Mouse (Mus musculus) adrenal gland, postnatal 4 days (tissue): ENCODE measurements around the gene Spata2l. TPM values are rescaled to one million over a fixed set of nuclear protein-coding genes. Genes with fewer than 3 reads are reported as not detected.
"Not testable (repeated sequence)": the region's sequence is repeated elsewhere in the genome, so short reads cannot be mapped to it uniquely, and the experiment has no call there.

Source experiments
- DNase-seq, 2 experiments: peaks; one replicate each; pipeline ENCODE4 v3.0.0; 2021 to 2022; ENCODE audit warnings: low spot score in 2 of 2, mixed read lengths in 2 of 2
- total RNA-seq, 2 experiments: library from RNA; stranded (reverse); gene quantifications; 2 replicates each; pipeline ENCODE4 v1.2.3; 2021

The Spata2l gene
- total RNA-seq, 2 experiments from 2014 or later = 11.6 to 11.9 TPM

- DNase-seq = no peak
These were observed 12.6 kb upstream of the Spata2l start for GRCm38 (mm10) chr8:123248596-123248995.

DNA sequence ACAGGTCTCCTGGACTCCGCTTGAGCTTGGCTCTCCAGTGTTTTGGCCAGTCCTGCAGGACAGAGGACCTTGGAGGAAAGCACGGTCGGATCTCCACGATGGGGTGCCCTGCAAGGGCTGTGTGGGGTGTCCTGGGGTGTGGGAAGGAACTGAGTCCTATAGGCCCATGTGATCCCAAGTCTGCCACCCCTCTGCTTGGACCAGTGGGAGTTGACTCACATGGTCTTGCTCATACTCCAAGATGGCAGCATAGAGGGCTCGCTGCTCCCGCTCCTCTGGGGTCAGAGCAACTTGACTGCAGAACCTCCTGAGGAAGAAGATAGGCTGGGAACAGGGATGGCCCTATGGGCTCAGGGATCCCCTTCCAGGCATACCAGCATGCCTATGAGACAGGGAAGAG is 11.7 kb upstream of the Spata2l start:
- no peak for DNase-seq

DNA sequence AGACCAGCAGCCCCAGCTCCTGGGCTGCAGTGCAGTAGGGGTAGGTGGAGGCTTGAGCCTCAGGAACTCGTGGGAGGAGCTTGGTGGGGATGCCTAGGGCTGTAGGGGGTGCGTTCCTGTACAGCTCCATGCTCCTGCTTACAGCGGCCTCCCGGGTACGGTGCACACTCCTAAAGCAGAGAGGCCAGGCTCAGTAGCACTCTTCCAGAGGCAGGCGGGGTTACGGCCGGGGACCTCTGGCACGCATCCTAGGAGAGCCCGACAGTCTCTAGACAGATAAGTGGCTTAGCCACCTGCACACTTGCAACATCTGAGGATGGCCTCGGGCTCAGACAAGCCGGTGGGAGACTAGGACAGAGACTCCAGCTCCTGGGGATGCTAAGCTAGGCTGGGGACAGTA is 9.5 kb upstream of the Spata2l start:
- DNase-seq = no peak

- no peak for DNase-seq
These were observed 8.3 kb upstream of the Spata2l start for GRCm38 (mm10) chr8:123244382-123244781.

DNA sequence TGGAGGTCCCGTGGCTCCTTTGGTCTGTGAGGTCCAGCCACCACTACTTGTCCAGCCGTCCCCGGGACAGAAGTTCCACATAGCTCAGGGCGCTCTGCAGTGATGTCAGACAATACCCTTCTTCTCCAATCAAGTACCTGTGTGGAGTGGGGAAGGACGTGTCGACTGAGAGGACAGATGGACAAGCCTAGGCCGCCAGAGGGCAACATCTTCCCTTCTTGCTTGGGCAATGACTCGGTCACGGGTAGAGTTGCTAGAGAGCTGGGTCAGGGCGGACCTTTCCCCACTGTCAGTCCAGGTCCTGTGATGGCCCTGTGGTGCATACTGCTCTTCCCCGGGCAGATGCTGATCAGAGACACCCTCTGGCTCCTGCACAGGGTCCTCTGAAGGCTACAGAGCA is 7.0 kb upstream of the Spata2l start:
- DNase-seq = no peak

- DNase-seq = no peak
These were observed 6.3 kb upstream of the Spata2l start for GRCm38 (mm10) chr8:123242107-123242923.

- DNase-seq = no peak
These were observed 3.4 kb upstream of the Spata2l start for GRCm38 (mm10) chr8:123239398-123239797.

GRCm38 (mm10) chr8:123234918-123235519 is 1.0 kb downstream of the Spata2l start:
- DNase-seq = no peak

- no peak for DNase-seq
These were observed 2.3 kb downstream of the Spata2l start for GRCm38 (mm10) chr8:123233760-123234159.

GRCm38 (mm10) chr8:123233300-123233699 is 2.7 kb downstream of the Spata2l start:
- no peak for DNase-seq

- DNase-seq = no peak
These were observed 3.5 kb downstream of the Spata2l start for GRCm38 (mm10) chr8:123232553-123232952.

DNA sequence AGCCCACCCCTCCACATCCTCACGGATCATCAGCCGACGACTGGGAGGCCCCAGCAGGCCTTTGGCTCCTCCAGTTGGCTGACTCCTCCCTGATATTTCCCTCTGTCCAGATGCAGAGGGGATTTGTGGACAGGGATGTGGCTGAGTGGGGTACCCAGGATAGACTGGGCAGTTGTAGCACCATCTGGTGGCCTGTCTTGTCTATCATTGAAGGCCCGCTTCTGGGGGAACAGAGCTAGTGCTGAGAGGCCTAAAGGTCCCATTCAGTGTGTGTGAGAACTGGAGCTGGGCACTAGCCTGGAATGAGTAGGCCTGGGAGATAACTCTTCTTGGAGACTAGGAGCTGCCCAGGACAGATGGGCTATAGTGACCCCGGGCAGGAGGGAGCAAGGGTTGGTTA is 4.3 kb downstream of the Spata2l start:
- DNase-seq = no peak

- not testable (repeated sequence) for DNase-seq
These were observed 5.7 kb downstream of the Spata2l start for GRCm38 (mm10) chr8:123230326-123230725.

- no peak for DNase-seq
These were observed 7.6 kb downstream of the Spata2l start for GRCm38 (mm10) chr8:123228416-123228815.

- peak; percentile 91 to 92 for DNase-seq
These were observed 11.5 kb downstream of the Spata2l start, which contains the start of gene Cdk10 for GRCm38 (mm10) chr8:123224278-123225266. Gene Cdk10, plus strand, starts transcription at chr8:123224842.

- no peak for DNase-seq
These were observed 15.1 kb downstream of the Spata2l start for GRCm38 (mm10) chr8:123220917-123221316.

- DNase-seq = no peak
These were observed 20.6 kb downstream of the Spata2l start for GRCm38 (mm10) chr8:123215430-123215829.

- DNase-seq = no peak
These were observed 22.8 kb downstream of the Spata2l start for GRCm38 (mm10) chr8:123213118-123213772.

GRCm38 (mm10) chr8:123212321-123213117 is 23.5 kb downstream of the Spata2l start, which contains the start of the genes Chmp1a and Spata33:
Gene Chmp1a, minus strand, starts transcription at chr8:123212763.
Gene Spata33, plus strand, starts transcription at chr8:123212832.
- peak; percentile 79 to 90 for DNase-seq

DNA sequence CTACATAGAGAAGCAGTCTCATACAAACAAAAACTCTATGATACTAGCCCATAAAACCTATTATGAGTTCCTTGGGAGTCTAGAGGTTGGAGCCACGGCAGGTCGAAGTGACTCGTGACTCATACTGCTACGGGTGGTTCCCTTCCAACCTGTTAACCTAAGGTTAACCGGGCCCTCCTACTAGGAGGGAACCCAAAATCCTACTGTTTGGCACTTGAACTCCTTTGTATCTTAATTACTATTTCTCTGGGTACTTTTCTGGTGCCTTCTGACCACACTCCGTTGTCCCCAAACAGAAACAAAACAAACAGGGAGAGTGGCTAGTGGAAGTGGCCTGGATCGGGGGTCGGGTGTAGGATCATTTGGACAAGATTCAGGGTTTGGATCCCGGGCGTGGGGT is 24.2 kb downstream of the Spata2l start:
- DNase-seq = no peak
